Mouse (Mus musculus) inflammation-experienced regulatory T-cells, adult 6 months (primary cell): Measurements from ENCODE around the gene Aldh3b2. TPM values are rescaled to one million over a fixed set of nuclear protein-coding genes. Genes with fewer than 3 reads are reported as not detected.
A peak's percentile ranks its signal among the peaks of the same experiment; 100 is the strongest.

Experiments used
- ATAC-seq: one replicate; pipeline ENCODE4 v1.8.0; 2017
- polyA plus RNA-seq, 3 experiments: library from polyadenylated mRNA; unstranded; fragments of 100-300 nt; shearing (Covaris generic); gene quantifications; one replicate each; pipeline ENCODE4 v1.2.1; 2017

Gene Aldh3b2
- polyA plus RNA-seq, 3 experiments from 2014 or later, result not detected

- ATAC-seq, result no peak
Observed at GRCm38 (mm10) chr19:3988750-3989149, 16.6 kb downstream of the Aldh3b2 start.

GRCm38 (mm10) chr19:3990804-3991203, 18.7 kb downstream of the Aldh3b2 start:
- ATAC-seq, result no peak

GRCm38 (mm10) chr19:3991562-3991961, 19.4 kb downstream of the Aldh3b2 start:
- ATAC-seq, result no peak

- ATAC-seq, result no peak
Observed at GRCm38 (mm10) chr19:3991966-3992365, 19.8 kb downstream of the Aldh3b2 start.

GRCm38 (mm10) chr19:3992416-3992815, 20.3 kb downstream of the Aldh3b2 start, which contains the start of gene Tbx10:
Tbx10 (plus strand) TSS chr19:3992752.
- ATAC-seq, result no peak

- ATAC-seq, result no peak
Observed at GRCm38 (mm10) chr19:3994932-3995331, 22.8 kb downstream of the Aldh3b2 start.

- no peak for ATAC-seq
Observed at GRCm38 (mm10) chr19:3995505-3995904, 23.4 kb downstream of the Aldh3b2 start.

- no peak for ATAC-seq
Observed at GRCm38 (mm10) chr19:3996106-3996505, 24.0 kb downstream of the Aldh3b2 start.

GRCm38 (mm10) chr19:3996747-3997146, 24.6 kb downstream of the Aldh3b2 start:
- ATAC-seq, result no peak

- no peak for ATAC-seq
Observed at GRCm38 (mm10) chr19:3997231-3997630, 25.1 kb downstream of the Aldh3b2 start.

- ATAC-seq, result no peak
Observed at GRCm38 (mm10) chr19:3998335-3998734, 26.2 kb downstream of the Aldh3b2 start.

- no peak for ATAC-seq
Observed at GRCm38 (mm10) chr19:3999121-3999730, 27.1 kb downstream of the Aldh3b2 start.

GRCm38 (mm10) chr19:4000119-4000900, 28.2 kb downstream of the Aldh3b2 start, which contains the start of the genes Nudt8 and Gm49405:
Nudt8 (plus strand) TSS chr19:4000580.
Gm49405 (plus strand) TSS chr19:4000626.
- peak; percentile 93 for ATAC-seq

GRCm38 (mm10) chr19:4000949-4001525, 28.9 kb downstream of the Aldh3b2 start:
- no peak for ATAC-seq

GRCm38 (mm10) chr19:4001752-4002151, 29.6 kb downstream of the Aldh3b2 start:
- no peak for ATAC-seq

- ATAC-seq, result no peak
Observed at GRCm38 (mm10) chr19:4003112-4003511, 31.0 kb downstream of the Aldh3b2 start, which contains the start of gene Doc2g. Doc2g (plus strand) TSS chr19:4003313.

- ATAC-seq, result no peak
Observed at GRCm38 (mm10) chr19:4003641-4004040, 31.5 kb downstream of the Aldh3b2 start.

GRCm38 (mm10) chr19:4004331-4004730, 32.2 kb downstream of the Aldh3b2 start:
- no peak for ATAC-seq

- no peak for ATAC-seq
Observed at GRCm38 (mm10) chr19:4005091-4005490, 33.0 kb downstream of the Aldh3b2 start.

GRCm38 (mm10) chr19:4005971-4006370, 33.8 kb downstream of the Aldh3b2 start:
- no peak for ATAC-seq

- no peak for ATAC-seq
Observed at GRCm38 (mm10) chr19:4011086-4011485, 39.0 kb downstream of the Aldh3b2 start.

- peak; percentile 99 for ATAC-seq
Observed at GRCm38 (mm10) chr19:4012432-4013022, 40.4 kb downstream of the Aldh3b2 start, which contains the start of gene Ndufv1. Ndufv1 (minus strand) TSS chr19:4012806.

GRCm38 (mm10) chr19:4013066-4013465, 40.9 kb downstream of the Aldh3b2 start:
- ATAC-seq, result no peak
